Mouse (Mus musculus) CD4-positive helper T cell, adult 2 months (primary cell): ENCODE results near the gene Aplp2.

Experiments
- DNase-seq: peaks from one replicate; pipeline ENCODE4 v3.0.0-alpha.2; 2012; ENCODE audit warnings: low read depth, missing footprints, low spot score

Gene Aplp2

DNA sequence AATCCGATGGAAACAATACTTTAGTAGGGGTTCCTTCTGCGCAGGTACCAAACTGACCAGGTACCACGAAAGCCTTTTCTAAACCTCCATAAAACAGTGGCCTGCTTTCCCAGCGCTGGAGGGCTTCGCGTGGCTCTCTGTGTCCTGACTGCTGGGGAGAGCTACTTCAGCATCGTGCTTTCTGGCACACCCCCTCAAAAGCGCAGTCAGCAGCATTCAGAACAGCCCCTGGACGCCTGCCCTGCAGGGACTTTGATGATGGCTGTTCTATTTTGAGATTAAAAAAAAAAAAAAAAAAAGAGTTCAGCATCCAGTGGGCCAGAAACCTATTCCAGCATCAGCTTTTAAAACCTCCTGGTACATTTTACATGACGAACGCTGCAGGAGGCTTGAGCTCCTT, 14.2 kb upstream of the Aplp2 start:
- no peak for DNase-seq

DNA sequence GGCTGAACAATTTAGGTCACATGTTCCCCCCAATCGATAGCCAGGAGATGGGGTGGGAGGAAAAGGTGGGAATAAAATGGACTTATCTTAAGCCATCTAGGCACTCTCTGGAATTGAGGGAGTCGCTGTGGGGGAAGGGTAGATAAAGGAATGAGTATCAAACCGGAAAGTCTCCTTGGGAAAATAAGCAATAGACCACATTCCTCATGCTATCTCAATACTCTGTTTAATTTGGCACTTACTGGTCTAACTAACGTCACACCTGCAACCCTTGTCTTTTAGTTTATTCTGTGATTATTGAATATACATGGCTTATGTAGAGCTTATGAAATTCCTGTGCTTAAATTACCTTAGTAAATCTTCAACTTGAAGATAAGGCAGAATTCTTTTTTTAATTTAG, 11.9 kb upstream of the Aplp2 start:
- no peak for DNase-seq

GRCm38 (mm10) chr9:31221170-31221569, 9.6 kb upstream of the Aplp2 start:
- DNase-seq = no peak

GRCm38 (mm10) chr9:31217631-31218380, 6.2 kb upstream of the Aplp2 start:
- peak; percentile 16 for DNase-seq

DNA sequence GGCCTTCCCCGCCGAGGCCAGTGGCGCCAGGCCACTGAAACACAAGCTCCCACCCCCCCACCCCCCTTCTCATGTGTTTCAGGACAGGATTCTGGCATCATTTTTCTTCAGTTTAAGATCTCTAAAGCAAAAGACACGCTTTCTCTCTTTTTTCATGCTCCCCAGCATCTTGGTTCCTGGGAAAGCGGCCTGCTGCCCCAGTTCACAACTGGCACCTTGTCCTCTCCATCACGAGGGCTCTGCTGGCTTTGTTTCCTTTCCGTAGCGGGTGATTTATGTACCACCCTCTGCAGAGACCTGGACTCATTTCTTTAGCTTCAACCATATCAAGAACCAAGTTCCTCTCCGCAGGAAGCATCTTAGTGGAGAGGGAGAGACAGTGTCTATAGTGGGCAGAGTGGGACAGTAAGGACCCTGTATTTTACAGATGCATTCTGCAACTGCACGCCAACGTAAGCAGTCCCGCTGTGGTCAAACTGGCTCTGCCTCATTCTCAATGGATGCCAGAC, 939 bp upstream of the Aplp2 start:
- peak; percentile 9 for DNase-seq

DNA sequence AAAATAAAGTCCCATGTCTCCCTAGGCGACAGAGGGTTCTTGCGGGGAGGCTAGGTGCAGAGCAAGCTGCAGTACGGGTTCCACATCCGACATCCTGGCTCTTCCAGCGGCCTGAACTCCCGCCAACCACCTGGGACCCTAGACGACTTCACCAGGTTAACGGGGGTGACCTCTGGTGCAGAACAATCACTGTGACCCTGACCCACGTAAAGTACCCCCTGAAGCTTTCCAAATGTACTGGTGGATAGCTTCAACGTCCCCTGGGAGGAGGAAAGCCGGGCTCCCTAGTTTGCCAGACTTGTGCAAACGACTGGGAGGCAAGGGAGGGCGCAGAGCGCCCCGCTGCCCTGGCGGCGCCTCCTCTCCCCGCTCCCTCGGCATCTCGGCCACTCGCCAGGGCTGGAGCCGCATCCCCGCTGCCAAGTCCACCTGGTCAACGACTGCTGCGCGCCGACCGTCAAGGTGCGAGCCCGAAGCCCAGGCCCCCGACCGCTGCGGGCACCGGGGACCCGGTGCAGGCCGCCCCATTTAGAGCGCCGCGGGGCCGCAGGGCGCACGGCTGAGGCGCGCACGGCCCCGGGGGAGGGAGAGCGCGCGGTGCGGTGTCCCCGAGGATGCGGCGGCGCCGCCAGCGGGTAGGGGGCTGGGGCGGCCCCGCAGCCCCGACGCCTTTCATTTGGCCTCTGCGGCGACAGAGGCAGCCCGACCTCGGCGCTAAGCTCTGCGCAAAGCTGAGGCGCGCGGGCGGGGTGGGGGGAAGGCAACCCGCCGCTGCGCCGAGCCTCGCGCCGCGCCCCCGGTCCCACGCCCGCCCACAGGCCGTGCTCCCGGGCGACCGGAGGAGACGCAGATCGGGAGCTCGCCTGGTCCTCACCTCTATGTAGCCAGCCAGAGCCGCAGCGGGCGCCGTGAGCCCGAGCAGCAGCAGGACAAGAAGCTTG, 596 bp downstream of the Aplp2 start:
- DNase-seq = peak; percentile 51

DNA sequence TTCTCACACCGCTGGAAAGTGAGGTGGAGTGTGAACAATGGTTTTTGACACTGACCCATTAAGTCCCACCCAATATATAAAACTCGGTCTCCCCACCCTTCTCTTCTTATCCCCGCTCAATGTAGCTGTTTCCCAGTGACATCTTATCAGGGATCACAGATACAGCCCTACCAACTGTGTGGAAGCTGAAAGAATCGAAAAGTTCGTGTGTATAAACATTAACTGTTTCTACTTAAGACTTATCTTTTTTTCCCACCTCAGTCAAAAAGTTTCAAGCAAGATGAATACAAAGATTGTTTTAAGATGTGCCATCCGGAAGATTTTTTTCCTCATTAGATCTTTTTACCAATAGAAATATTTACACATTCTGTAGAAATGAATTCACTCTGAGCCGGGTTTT, 1.5 kb downstream of the Aplp2 start:
- no peak for DNase-seq

- no peak for DNase-seq
These were observed 2.1 kb downstream of the Aplp2 start for GRCm38 (mm10) chr9:31209502-31209901.

DNA sequence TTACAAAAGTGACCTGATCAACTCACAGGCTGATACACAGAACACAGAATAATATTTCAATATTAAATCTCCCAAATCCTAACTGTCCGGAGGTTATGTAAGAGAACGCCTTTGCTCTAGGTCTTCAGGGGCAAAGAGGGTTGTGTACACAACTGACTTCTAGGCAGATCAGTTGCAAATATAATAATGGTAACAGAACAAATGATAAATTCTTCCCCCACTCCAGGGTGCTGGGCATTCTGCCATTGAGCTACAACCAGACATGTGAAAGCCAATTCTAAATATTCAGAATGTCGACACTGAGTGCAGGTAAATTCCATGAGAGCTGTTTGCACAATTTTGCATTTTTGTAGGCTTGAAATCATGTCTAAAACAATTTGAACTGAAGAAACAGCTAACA, 3.9 kb downstream of the Aplp2 start:
- no peak for DNase-seq

DNA sequence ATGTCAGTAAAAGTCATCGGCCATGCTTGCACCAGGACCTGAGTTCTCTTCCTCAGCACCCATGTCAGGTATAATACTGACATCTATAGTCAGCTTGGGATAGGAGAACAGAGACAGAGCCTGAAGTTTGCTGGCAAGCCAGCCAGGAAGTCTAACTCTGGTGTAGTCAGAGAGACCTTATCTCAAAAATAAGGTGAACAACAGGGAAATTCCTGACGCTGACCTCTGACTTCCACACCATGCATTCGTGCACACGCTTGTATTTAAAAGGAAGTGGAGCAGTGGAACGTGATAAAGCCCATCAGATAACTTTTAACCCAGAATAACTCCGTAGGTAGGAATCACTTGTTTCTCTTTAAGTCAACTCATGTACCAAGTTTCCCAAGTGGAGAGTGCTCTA, 6.9 kb downstream of the Aplp2 start:
- DNase-seq = no peak

DNA sequence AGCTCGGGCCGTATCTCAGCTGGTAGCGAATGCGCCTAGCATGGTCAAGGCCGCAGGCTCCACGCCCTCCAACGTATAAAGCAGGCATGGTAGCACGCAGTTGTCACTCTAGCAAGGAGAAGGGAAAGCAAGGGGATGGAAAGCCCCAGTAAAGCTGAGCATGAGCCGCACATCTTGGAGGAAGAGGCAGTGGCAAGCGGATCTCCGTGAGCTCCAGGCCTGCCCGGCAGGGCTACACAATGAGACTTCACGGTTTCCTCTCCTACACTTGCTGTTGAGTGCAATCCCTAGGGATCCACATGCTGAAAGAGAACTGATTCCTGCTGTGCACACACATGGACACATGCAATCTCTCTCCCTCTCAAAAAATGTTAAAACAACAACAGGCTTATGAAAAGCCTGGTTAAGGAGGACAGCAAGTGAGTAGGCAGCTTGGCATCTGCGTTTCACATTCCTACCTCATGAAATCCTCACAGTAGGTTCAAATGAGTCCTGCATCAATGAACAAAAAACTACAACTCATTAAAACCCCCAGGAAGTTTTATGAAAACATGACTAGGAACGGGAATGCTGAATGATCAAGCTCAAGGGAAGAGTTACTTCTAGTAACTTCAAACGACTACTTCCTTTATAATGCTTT, 7.9 kb downstream of the Aplp2 start:
- no peak for DNase-seq

GRCm38 (mm10) chr9:31203068-31203467, 8.5 kb downstream of the Aplp2 start:
- no peak for DNase-seq

DNA sequence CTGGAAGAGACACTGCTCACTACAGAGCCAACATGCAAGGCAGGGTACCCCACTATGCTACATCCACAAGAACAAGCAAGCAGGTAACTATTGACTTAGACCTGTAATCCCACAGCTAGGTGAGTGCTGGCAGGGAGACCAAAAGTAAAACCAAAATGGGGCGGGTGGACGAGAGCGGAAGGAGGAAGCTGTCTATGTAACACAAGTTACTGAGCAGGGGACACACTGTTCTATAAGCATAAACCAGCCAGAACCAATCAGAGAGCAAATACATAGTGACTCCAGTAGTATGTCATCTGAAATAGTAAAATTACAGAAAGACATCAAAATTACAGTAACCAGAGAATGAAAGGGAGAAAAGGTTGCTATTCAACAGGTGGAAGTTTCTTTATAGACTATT, 13.0 kb downstream of the Aplp2 start:
- DNase-seq = no peak

GRCm38 (mm10) chr9:31197782-31198181, 13.8 kb downstream of the Aplp2 start:
- no peak for DNase-seq

GRCm38 (mm10) chr9:31196742-31197141, 14.9 kb downstream of the Aplp2 start:
- DNase-seq = no peak

GRCm38 (mm10) chr9:31195573-31195972, 16.0 kb downstream of the Aplp2 start:
- DNase-seq = no peak

DNA sequence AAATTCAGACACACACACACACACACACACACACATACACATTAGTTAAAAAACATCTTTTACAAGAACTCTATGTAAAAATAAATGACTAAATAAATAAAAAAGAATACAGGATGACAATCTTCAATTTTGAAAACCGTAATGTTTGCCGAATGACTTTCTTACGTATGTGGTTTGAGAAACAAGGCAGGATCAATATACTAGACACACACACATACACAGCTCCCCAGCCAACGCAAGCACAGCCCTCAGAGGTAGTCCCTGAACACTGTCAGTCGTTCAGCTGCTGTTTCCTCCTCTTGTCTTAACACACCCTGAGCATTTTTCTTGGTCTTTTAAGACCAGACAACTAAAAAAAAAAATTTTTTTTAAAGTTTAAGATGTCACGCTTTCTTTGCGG, 19.2 kb downstream of the Aplp2 start:
- no peak for DNase-seq

- no peak for DNase-seq
These were observed 20.1 kb downstream of the Aplp2 start for GRCm38 (mm10) chr9:31191543-31191942.

DNA sequence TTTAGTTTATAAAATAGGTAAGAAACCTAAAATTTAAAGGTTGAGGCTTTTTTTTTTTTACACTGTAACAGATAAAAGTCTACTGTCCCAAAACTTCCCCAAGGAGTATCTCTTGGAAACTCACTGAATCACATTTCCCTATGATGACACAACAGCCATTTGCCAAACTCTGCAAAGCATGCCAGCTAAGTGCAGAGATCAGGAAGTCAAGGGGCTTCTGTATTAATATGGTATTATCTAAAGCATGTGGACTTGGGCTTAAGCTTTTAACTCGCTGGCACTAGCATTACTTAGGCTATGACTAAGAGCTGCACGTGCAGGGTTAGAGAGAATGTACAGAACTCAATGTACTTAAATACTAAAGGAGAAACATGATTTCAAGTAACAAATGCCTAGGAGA, 22.4 kb downstream of the Aplp2 start:
- no peak for DNase-seq

- no peak for DNase-seq
These were observed 27.2 kb downstream of the Aplp2 start for GRCm38 (mm10) chr9:31184439-31184838.

- DNase-seq = no peak
These were observed 28.6 kb downstream of the Aplp2 start for GRCm38 (mm10) chr9:31183061-31183460.
